Mouse (Mus musculus): Measurements from ENCODE around the gene Arfgap3. TPM values are rescaled to one million over a fixed set of nuclear protein-coding genes. Genes with fewer than 3 reads are reported as not detected.
"Not testable (repeated sequence)": the region's sequence is repeated elsewhere in the genome, so short reads cannot be mapped to it uniquely, and the experiment has no call there.

Arfgap3 gene
- polyA plus RNA-seq, 1 experiment = 21.4 TPM

GRCm38 (mm10) chr15:83314914-83315313 lies 35.1 kb downstream of the Arfgap3 start:
- H3K27me3 ChIP-seq (replicated peaks; ENCODE audit: control insufficient read depth, insufficient read depth, low read length) = no peaks in the 10 kb centered on the region
- 0 out of 2 replicates have a peak, but pooled peaks cover 2% of the 10 kb centered on the region for H3K36me3 ChIP-seq (ENCODE audit: control insufficient read depth, insufficient read depth, low read length)
- no peak for TF ChIP-seq POLR2A (IDR thresholded peaks at IDR 0.05; ENCODE audit: low read depth, low read length)
- no peak for TF ChIP-seq CTCF (conservative IDR thresholded peaks at IDR 0.05; ENCODE audit: insufficient read depth, insufficient read length, low read depth, low read length)
- no peak for DNase-seq
- H3K4me1 ChIP-seq (ENCODE audit: control insufficient read depth, insufficient read depth, low read length) = no peaks in the 10 kb centered on the region
- H3K27ac ChIP-seq (ENCODE audit: insufficient read depth, low read depth, low read length) = no peak overlapping the region
- 78% methylated on average over 1 of the region's 1 CpGs for WGBS
- H3K4me3 ChIP-seq (ENCODE audit: insufficient read depth, low read depth, low read length) = no peak overlapping the region

GRCm38 (mm10) chr15:83309878-83310277 lies 40.2 kb downstream of the Arfgap3 start:
- H3K36me3 ChIP-seq (ENCODE audit: control insufficient read depth, insufficient read depth, low read length) = 0 out of 2 replicates have a peak, but pooled peaks cover 3% of the 10 kb centered on the region
- H3K27ac ChIP-seq (ENCODE audit: insufficient read depth, low read depth, low read length) = no peak overlapping the region
- 88% methylated on average over 5 of the region's 5 CpGs for WGBS
- no peak for DNase-seq
- peaks cover 17% of the 10 kb centered on the region for H3K4me1 ChIP-seq (ENCODE audit: control insufficient read depth, insufficient read depth, low read length)
- TF ChIP-seq POLR2A (IDR thresholded peaks at IDR 0.05; ENCODE audit: low read depth, low read length) = no peak
- TF ChIP-seq CTCF (conservative IDR thresholded peaks at IDR 0.05; ENCODE audit: insufficient read depth, insufficient read length, low read depth, low read length) = no peak
- H3K4me3 ChIP-seq (ENCODE audit: insufficient read depth, low read depth, low read length) = no peak overlapping the region
- no peaks in the 10 kb centered on the region for H3K27me3 ChIP-seq (replicated peaks; ENCODE audit: control insufficient read depth, insufficient read depth, low read length)

GRCm38 (mm10) chr15:83308708-83309107 lies 41.3 kb downstream of the Arfgap3 start:
- WGBS = 100% methylated on average over 1 of the region's 1 CpGs
- H3K4me3 ChIP-seq (ENCODE audit: insufficient read depth, low read depth, low read length); H3K27me3 ChIP-seq (replicated peaks; ENCODE audit: control insufficient read depth, insufficient read depth, low read length); H3K27ac ChIP-seq (ENCODE audit: insufficient read depth, low read depth, low read length); DNase-seq; H3K36me3 ChIP-seq (ENCODE audit: control insufficient read depth, insufficient read depth, low read length): not testable (repeated sequence)
- H3K4me1 ChIP-seq (ENCODE audit: control insufficient read depth, insufficient read depth, low read length) = peaks cover 27% of the 10 kb centered on the region

GRCm38 (mm10) chr15:83306181-83306580 lies 43.9 kb downstream of the Arfgap3 start:
- 64% methylated on average over 12 of the region's 12 CpGs for WGBS
- H3K4me3 ChIP-seq (ENCODE audit: insufficient read depth, low read depth, low read length) = no peak overlapping the region
- no peaks in the 10 kb centered on the region for H3K27me3 ChIP-seq (replicated peaks; ENCODE audit: control insufficient read depth, insufficient read depth, low read length)
- no peak for TF ChIP-seq CTCF (conservative IDR thresholded peaks at IDR 0.05; ENCODE audit: insufficient read depth, insufficient read length, low read depth, low read length)
- TF ChIP-seq POLR2A (IDR thresholded peaks at IDR 0.05; ENCODE audit: low read depth, low read length) = no peak
- H3K4me1 ChIP-seq (ENCODE audit: control insufficient read depth, insufficient read depth, low read length) = peaks cover 34% of the 10 kb centered on the region
- peak overlapping the region; percentile 74 for H3K27ac ChIP-seq (ENCODE audit: insufficient read depth, low read depth, low read length)
- DNase-seq = peak; percentile 62
- 0 out of 2 replicates have a peak, but pooled peaks cover 1% of the 10 kb centered on the region for H3K36me3 ChIP-seq (ENCODE audit: control insufficient read depth, insufficient read depth, low read length)

GRCm38 (mm10) chr15:83305192-83305921 lies 44.7 kb downstream of the Arfgap3 start:
- H3K27ac ChIP-seq (ENCODE audit: insufficient read depth, low read depth, low read length) = peak overlapping the region; percentile 80
- 0 out of 2 replicates have a peak, but pooled peaks cover 1% of the 10 kb centered on the region for H3K36me3 ChIP-seq (ENCODE audit: control insufficient read depth, insufficient read depth, low read length)
- WGBS = 31% methylated on average over 12 of the region's 12 CpGs
- H3K27me3 ChIP-seq (replicated peaks; ENCODE audit: control insufficient read depth, insufficient read depth, low read length) = no peaks in the 10 kb centered on the region
- H3K4me3 ChIP-seq (ENCODE audit: insufficient read depth, low read depth, low read length) = no peak overlapping the region
- TF ChIP-seq CTCF (conservative IDR thresholded peaks at IDR 0.05; ENCODE audit: insufficient read depth, insufficient read length, low read depth, low read length) = no peak
- TF ChIP-seq POLR2A (IDR thresholded peaks at IDR 0.05; ENCODE audit: low read depth, low read length) = no peak
- H3K4me1 ChIP-seq (ENCODE audit: control insufficient read depth, insufficient read depth, low read length) = peaks cover 37% of the 10 kb centered on the region
- peak; percentile 91 for DNase-seq

- peak overlapping the region; percentile 80 for H3K27ac ChIP-seq (ENCODE audit: insufficient read depth, low read depth, low read length)
Observed at GRCm38 (mm10) chr15:83304804-83305191, 45.2 kb downstream of the Arfgap3 start.

GRCm38 (mm10) chr15:83303656-83304484 lies 46.2 kb downstream of the Arfgap3 start:
- 52% methylated on average over 13 of the region's 13 CpGs for WGBS
- Histone ChIP-seq H3K27me3 (replicated peaks; ENCODE audit: control insufficient read depth, insufficient read depth, low read length) (no peaks in the 10 kb centered on the region), H3K4me3 (ENCODE audit: insufficient read depth, low read depth, low read length) (no peak overlapping the region), H3K27ac (ENCODE audit: insufficient read depth, low read depth, low read length) (peak overlapping the region; percentile 80; the same call in 1 of the 2 replicates), H3K4me1 (ENCODE audit: control insufficient read depth, insufficient read depth, low read length) (peaks cover 37% of the 10 kb centered on the region), H3K36me3 (ENCODE audit: control insufficient read depth, insufficient read depth, low read length) (0 out of 2 replicates have a peak, but pooled peaks cover 1% of the 10 kb centered on the region)
- no peak for TF ChIP-seq CTCF (conservative IDR thresholded peaks at IDR 0.05; ENCODE audit: insufficient read depth, insufficient read length, low read depth, low read length)
- no peak for TF ChIP-seq POLR2A (IDR thresholded peaks at IDR 0.05; ENCODE audit: low read depth, low read length)
- DNase-seq = peak; percentile 89

More at GRCm38 (mm10) chr15:83304804-83305191, 45.2 kb downstream of the Arfgap3 start:
- 0 out of 2 replicates have a peak, but pooled peaks cover 1% of the 10 kb centered on the region for H3K36me3 ChIP-seq (ENCODE audit: control insufficient read depth, insufficient read depth, low read length)
- no peak for DNase-seq
- no peak overlapping the region for H3K4me3 ChIP-seq (ENCODE audit: insufficient read depth, low read depth, low read length)
- whole genome bisulfite sequencing = 77% methylated on average over 9 of the region's 9 CpGs
- H3K27me3 ChIP-seq (replicated peaks; ENCODE audit: control insufficient read depth, insufficient read depth, low read length) = no peaks in the 10 kb centered on the region
- no peak for TF ChIP-seq POLR2A (IDR thresholded peaks at IDR 0.05; ENCODE audit: low read depth, low read length)
- no peak for TF ChIP-seq CTCF (conservative IDR thresholded peaks at IDR 0.05; ENCODE audit: insufficient read depth, insufficient read length, low read depth, low read length)
- peaks cover 37% of the 10 kb centered on the region for H3K4me1 ChIP-seq (ENCODE audit: control insufficient read depth, insufficient read depth, low read length)

Measured in kidney, adult 2 months (tissue).